Mouse (Mus musculus): ENCODE measurements around the gene Qrfp.

GRCm38 (mm10) chr2:31758966-31759365 lies 51.4 kb downstream of the Qrfp start:
- TF ChIP-seq CTCF (conservative IDR thresholded peaks at IDR 0.05; ENCODE audit: insufficient read depth, insufficient read length, low read depth, low read length) (no peak), POLR2A (IDR thresholded peaks at IDR 0.05; ENCODE audit: low read depth, low read length) (no peak)
